Mouse (Mus musculus): ENCODE measurements around the gene Anp32e. TPM values are rescaled to one million over a fixed set of nuclear protein-coding genes. Genes with fewer than 3 reads are reported as not detected.
"Not testable (repeated sequence)": the region's sequence is repeated elsewhere in the genome, so short reads cannot be mapped to it uniquely, and the experiment has no call there.

Anp32e gene
- polyA plus RNA-seq, 1 experiment from 2014 or later, result 123 TPM

- Histone ChIP-seq H3K27ac (peak overlapping the region; percentile 64), H3K27me3 (replicated peaks) (no peaks in the 10 kb centered on the region), H3K9ac (no peak overlapping the region), H3K4me1 (peaks cover 5% of the 10 kb centered on the region; the same call in 1 of the 2 replicates), H3K36me3 (replicated peaks) (no peaks in the 10 kb centered on the region), H3K4me3 (no peak overlapping the region), H3K4me2 (no peak overlapping the region), H3K9me3 (no peaks in the 10 kb centered on the region)
- WGBS, result 56% methylated on average over 3 of the region's 3 CpGs
- no peak for ATAC-seq (replicated peaks)
These were observed 24.5 kb downstream of the Anp32e start for GRCm38 (mm10) chr3:95953522-95953921.

- 93% methylated on average over 12 of the region's 12 CpGs for WGBS
- not testable (repeated sequence) for H3K36me3 ChIP-seq (replicated peaks); H3K4me1 ChIP-seq; H3K4me3 ChIP-seq; H3K9me3 ChIP-seq; H3K9ac ChIP-seq; H3K27me3 ChIP-seq (replicated peaks); H3K4me2 ChIP-seq; H3K27ac ChIP-seq; ATAC-seq (replicated peaks)
These were observed 25.7 kb downstream of the Anp32e start for GRCm38 (mm10) chr3:95954648-95955173.

GRCm38 (mm10) chr3:95955318-95955717 lies 26.3 kb downstream of the Anp32e start:
- Histone ChIP-seq H3K36me3 (replicated peaks) (no peaks in the 10 kb centered on the region), H3K4me1 (peaks cover 5% of the 10 kb centered on the region; the same call in 1 of the 2 replicates), H3K9me3 (no peaks in the 10 kb centered on the region), H3K27me3 (replicated peaks) (no peaks in the 10 kb centered on the region), H3K9ac (no peak overlapping the region), H3K4me2 (no peak overlapping the region), H3K27ac (no peak overlapping the region), H3K4me3 (no peak overlapping the region)
- 90% methylated on average over 5 of the region's 5 CpGs for WGBS
- ATAC-seq (replicated peaks), result no peak

GRCm38 (mm10) chr3:95957359-95958148 lies 28.5 kb downstream of the Anp32e start:
- Histone ChIP-seq H3K9me3 (no peaks in the 10 kb centered on the region), H3K9ac (no peak overlapping the region), H3K4me2 (no peak overlapping the region), H3K27me3 (replicated peaks) (no peaks in the 10 kb centered on the region), H3K36me3 (replicated peaks) (no peaks in the 10 kb centered on the region), H3K4me3 (no peak overlapping the region), H3K27ac (no peak overlapping the region), H3K4me1 (no peaks in the 10 kb centered on the region)
- 64% methylated on average over 8 of the region's 8 CpGs for WGBS
- ATAC-seq (replicated peaks), result no peak

GRCm38 (mm10) chr3:95959082-95959481 lies 30.0 kb downstream of the Anp32e start:
- 81% methylated on average over 5 of the region's 5 CpGs for WGBS
- no peaks in the 10 kb centered on the region for H3K9me3 ChIP-seq
- no peaks in the 10 kb centered on the region for H3K27me3 ChIP-seq (replicated peaks)
- no peaks in the 10 kb centered on the region for H3K36me3 ChIP-seq (replicated peaks)
- H3K4me1 ChIP-seq, result no peaks in the 10 kb centered on the region
- no peak for ATAC-seq (replicated peaks)
- H3K9ac ChIP-seq, result no peak overlapping the region
- H3K4me2 ChIP-seq, result no peak overlapping the region
- no peak overlapping the region for H3K27ac ChIP-seq
- H3K4me3 ChIP-seq, result no peak overlapping the region

- WGBS, result 89% methylated on average over 1 of the region's 1 CpGs
- H3K27ac ChIP-seq, result no peak overlapping the region
- no peak for ATAC-seq (replicated peaks)
- H3K9me3 ChIP-seq, result no peaks in the 10 kb centered on the region
- H3K4me3 ChIP-seq, result no peak overlapping the region
- no peak overlapping the region for H3K4me2 ChIP-seq
- H3K36me3 ChIP-seq (replicated peaks), result no peaks in the 10 kb centered on the region
- no peaks in the 10 kb centered on the region for H3K27me3 ChIP-seq (replicated peaks)
- H3K4me1 ChIP-seq, result no peaks in the 10 kb centered on the region
- no peak overlapping the region for H3K9ac ChIP-seq
These were observed 30.8 kb downstream of the Anp32e start for GRCm38 (mm10) chr3:95959807-95960206.

- H3K27ac ChIP-seq; H3K4me3 ChIP-seq; H3K4me2 ChIP-seq; H3K4me1 ChIP-seq; H3K9me3 ChIP-seq; H3K36me3 ChIP-seq (replicated peaks); H3K27me3 ChIP-seq (replicated peaks); ATAC-seq (replicated peaks); H3K9ac ChIP-seq: not testable (repeated sequence)
- 83% methylated on average over 8 of the region's 8 CpGs for WGBS
These were observed 33.1 kb downstream of the Anp32e start for GRCm38 (mm10) chr3:95962182-95962581.

- no peaks in the 10 kb centered on the region for H3K27me3 ChIP-seq (replicated peaks)
- no peaks in the 10 kb centered on the region for H3K36me3 ChIP-seq (replicated peaks)
- H3K4me1 ChIP-seq, result peaks cover 4% of the 10 kb centered on the region
- ATAC-seq (replicated peaks), result no peak
- H3K4me3 ChIP-seq, result no peak overlapping the region
- WGBS, result 30% methylated on average over 2 of the region's 2 CpGs
- no peak overlapping the region for H3K27ac ChIP-seq
- H3K9me3 ChIP-seq, result no peaks in the 10 kb centered on the region
- no peak overlapping the region for H3K4me2 ChIP-seq
- no peak overlapping the region for H3K9ac ChIP-seq
These were observed 34.2 kb downstream of the Anp32e start for GRCm38 (mm10) chr3:95963230-95963629.

GRCm38 (mm10) chr3:95963681-95964080 lies 34.6 kb downstream of the Anp32e start:
- no peak for ATAC-seq (replicated peaks)
- WGBS, result 45% methylated on average over 4 of the region's 4 CpGs
- Histone ChIP-seq H3K4me2 (no peak overlapping the region), H3K9ac (no peak overlapping the region), H3K4me3 (no peak overlapping the region), H3K4me1 (peaks cover 4% of the 10 kb centered on the region), H3K36me3 (replicated peaks) (no peaks in the 10 kb centered on the region), H3K9me3 (no peaks in the 10 kb centered on the region), H3K27ac (no peak overlapping the region), H3K27me3 (replicated peaks) (no peaks in the 10 kb centered on the region)

GRCm38 (mm10) chr3:95965518-95966451 lies 36.7 kb downstream of the Anp32e start:
- Histone ChIP-seq H3K27ac (no peak overlapping the region), H3K4me1 (peaks cover 4% of the 10 kb centered on the region), H3K36me3 (replicated peaks) (no peaks in the 10 kb centered on the region), H3K4me2 (peak overlapping the region; percentile 45), H3K4me3 (peak overlapping the region; percentile 22), H3K9ac (0 out of 2 replicates have a peak overlapping the region, but pooled peaks have one; percentile 13), H3K9me3 (no peaks in the 10 kb centered on the region), H3K27me3 (replicated peaks) (no peaks in the 10 kb centered on the region)
- WGBS, result 13% methylated on average over 7 of the region's 7 CpGs
- peak; percentile 69; the same call in 1 of the 2 replicates for ATAC-seq (replicated peaks)

GRCm38 (mm10) chr3:95969277-95969676 lies 40.2 kb downstream of the Anp32e start:
- no peak overlapping the region for H3K4me3 ChIP-seq
- no peak overlapping the region for H3K27ac ChIP-seq
- H3K4me1 ChIP-seq, result peaks cover 14% of the 10 kb centered on the region
- peaks cover 4% of the 10 kb centered on the region; the same call in 1 of the 2 replicates for H3K27me3 ChIP-seq (replicated peaks)
- no peaks in the 10 kb centered on the region for H3K36me3 ChIP-seq (replicated peaks)
- WGBS, result 87% methylated on average over 1 of the region's 1 CpGs
- no peak for ATAC-seq (replicated peaks)
- H3K9ac ChIP-seq, result no peak overlapping the region
- H3K9me3 ChIP-seq, result no peaks in the 10 kb centered on the region
- no peak overlapping the region for H3K4me2 ChIP-seq

- not testable (repeated sequence) for H3K36me3 ChIP-seq (replicated peaks); H3K9me3 ChIP-seq; ATAC-seq (replicated peaks); H3K4me2 ChIP-seq; H3K27me3 ChIP-seq (replicated peaks); H3K4me3 ChIP-seq; H3K9ac ChIP-seq; H3K27ac ChIP-seq
- 50% methylated on average over 7 of the region's 7 CpGs for WGBS
- peaks cover 14% of the 10 kb centered on the region for H3K4me1 ChIP-seq
These were observed 41.6 kb downstream of the Anp32e start for GRCm38 (mm10) chr3:95970661-95971060.

Data from midbrain, embryonic 15.5 days (tissue).